Mouse (Mus musculus) heart, embryonic 11.5 days (tissue): ENCODE measurements at regions not wholly inside any gene's neighbourhood (a gene's known extent, or its start where the extent isn't known, plus 50 kb on each side); places are given as distances from the start of the nearest gene placed in this dataset.

ENCODE experiments used
- ATAC-seq: fragments of 200-750 bp; cut with Nextera tagmentation; replicated peaks from 2 replicates; pipeline ENCODE4 v1.8.0; 2017; ENCODE audit warnings: moderate library complexity; ENCODE audit not compliant: insufficient number of reproducible peaks, low FRiP score, low TSS enrichment
- H3K27ac ChIP-seq: fragments of 300-500 bp; sonication (generic); 2 replicates; pipeline ENCODE4 v1.5.1; 2014; ENCODE audit warnings: mild to moderate bottlenecking, low read depth, low read length
- H3K27me3 ChIP-seq: fragments of 300-500 bp; sonication (generic); 2 replicates; pipeline ENCODE4 v1.6.1; 2014; ENCODE audit warnings: mild to moderate bottlenecking, low read length, mixed read lengths; ENCODE audit not compliant: control insufficient read depth, insufficient read depth
- H3K36me3 ChIP-seq: fragments of 300-500 bp; sonication (generic); 2 replicates; pipeline ENCODE4 v1.6.1; 2014; ENCODE audit warnings: mild to moderate bottlenecking, low read length, moderate library complexity, mixed read lengths; ENCODE audit not compliant: control insufficient read depth, insufficient read depth
- H3K4me1 ChIP-seq: fragments of 300-500 bp; sonication (generic); 2 replicates; pipeline ENCODE4 v1.6.1; 2014; ENCODE audit warnings: low read length; ENCODE audit not compliant: control insufficient read depth, insufficient read depth
- H3K4me2 ChIP-seq: fragments of 300-500 bp; sonication (generic); 2 replicates; pipeline ENCODE4 v1.6.1; 2014; ENCODE audit warnings: mild to moderate bottlenecking, moderate library complexity
- H3K4me3 ChIP-seq: fragments of 300-500 bp; sonication (generic); 2 replicates; pipeline ENCODE4 v1.5.1; 2014; ENCODE audit warnings: low read depth, low read length
- H3K9ac ChIP-seq: fragments of 300-500 bp; sonication (generic); 2 replicates; pipeline ENCODE4 v1.6.1; 2014; ENCODE audit warnings: mild to moderate bottlenecking, low read depth, low read length, moderate library complexity
- H3K9me3 ChIP-seq: fragments of 300-500 bp; sonication (generic); replicated peaks from 2 replicates; pipeline ENCODE4 v1.6.1; 2016; ENCODE audit warnings: low read length; ENCODE audit not compliant: control insufficient read depth
- WGBS: fragments of 180-500 bp; shearing (Covaris S2); extraction: QIAGEN DNeasy Blood & Tissue Kit; methylation state at CpG from one replicate; pipeline ENCODE4 v1.1.7; 2014; ENCODE audit not compliant: insufficient replicate concordance; 5-methylcytosine and 5-hydroxymethylcytosine counted together

DNA sequence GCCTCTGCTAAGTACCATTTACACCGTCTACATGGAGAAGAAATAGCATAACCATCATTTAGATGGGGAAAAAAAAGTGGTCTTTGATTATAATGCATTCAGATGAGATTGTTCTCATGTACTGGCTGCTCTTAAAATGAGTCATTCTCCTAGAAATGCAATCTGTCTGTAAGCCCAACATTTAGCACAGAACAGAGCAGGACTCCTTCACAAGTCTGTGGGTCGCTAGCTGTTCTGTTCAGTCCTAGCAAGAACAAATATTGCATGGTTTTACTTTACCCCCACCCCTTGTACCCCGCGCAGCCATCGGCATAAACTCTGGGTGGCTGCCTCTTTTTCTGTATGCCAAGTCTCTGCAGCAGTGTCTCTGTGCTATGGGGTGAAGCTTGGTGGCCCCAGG lies 685.4 kb downstream of the Tmem132b start:
- H3K27me3 ChIP-seq = no peaks in the 10 kb centered on the region

GRCm38 (mm10) chr5:126217746-126218145 lies 686.2 kb downstream of the Tmem132b start:
- H3K9ac ChIP-seq = no peak overlapping the region
- H3K27ac ChIP-seq = no peak overlapping the region
- H3K9me3 ChIP-seq = no peaks in the 10 kb centered on the region
- no peak overlapping the region for H3K4me2 ChIP-seq
- no peaks in the 10 kb centered on the region for H3K36me3 ChIP-seq
- H3K4me3 ChIP-seq = no peak overlapping the region
- no peak for ATAC-seq
- H3K4me1 ChIP-seq = no peaks in the 10 kb centered on the region
- no peaks in the 10 kb centered on the region for H3K27me3 ChIP-seq
- WGBS = 65% methylated on average over 1 of the region's 1 CpGs

More for the DNA sequence above, 685.4 kb downstream of the Tmem132b start:
- Histone ChIP-seq H3K9ac (no peak overlapping the region), H3K9me3 (no peaks in the 10 kb centered on the region), H3K4me3 (no peak overlapping the region), H3K27ac (no peak overlapping the region), H3K36me3 (no peaks in the 10 kb centered on the region), H3K4me2 (no peak overlapping the region), H3K4me1 (no peaks in the 10 kb centered on the region)
- ATAC-seq = no peak
- WGBS = 81% methylated on average over 5 of the region's 5 CpGs

DNA sequence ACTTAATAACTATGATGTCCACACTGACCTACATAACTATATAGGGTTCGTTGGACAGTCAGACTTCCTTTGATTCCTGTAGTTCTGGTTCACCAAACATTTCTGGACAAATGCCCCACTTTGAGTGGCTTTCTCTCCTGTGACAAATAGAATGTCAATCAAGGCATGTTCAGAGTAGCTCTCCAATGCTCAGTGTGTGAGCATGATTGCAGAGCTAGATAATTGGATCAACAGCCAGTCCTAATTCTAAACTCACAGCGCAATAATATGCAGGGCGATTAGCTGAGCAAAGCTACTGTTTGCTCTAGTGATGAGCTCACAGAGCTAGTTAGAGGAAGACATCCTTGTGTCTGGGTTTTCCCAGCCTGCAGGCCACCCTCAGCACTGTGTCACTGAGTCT lies 692.1 kb downstream of the Tmem132b start:
- no peaks in the 10 kb centered on the region for H3K27me3 ChIP-seq
- WGBS = 84% methylated on average over 3 of the region's 3 CpGs
- no peaks in the 10 kb centered on the region for H3K36me3 ChIP-seq
- H3K9ac ChIP-seq = no peak overlapping the region
- H3K4me1 ChIP-seq = no peaks in the 10 kb centered on the region
- no peak overlapping the region for H3K4me3 ChIP-seq
- no peak for ATAC-seq
- H3K4me2 ChIP-seq = no peak overlapping the region
- H3K27ac ChIP-seq = no peak overlapping the region
- no peaks in the 10 kb centered on the region for H3K9me3 ChIP-seq

DNA sequence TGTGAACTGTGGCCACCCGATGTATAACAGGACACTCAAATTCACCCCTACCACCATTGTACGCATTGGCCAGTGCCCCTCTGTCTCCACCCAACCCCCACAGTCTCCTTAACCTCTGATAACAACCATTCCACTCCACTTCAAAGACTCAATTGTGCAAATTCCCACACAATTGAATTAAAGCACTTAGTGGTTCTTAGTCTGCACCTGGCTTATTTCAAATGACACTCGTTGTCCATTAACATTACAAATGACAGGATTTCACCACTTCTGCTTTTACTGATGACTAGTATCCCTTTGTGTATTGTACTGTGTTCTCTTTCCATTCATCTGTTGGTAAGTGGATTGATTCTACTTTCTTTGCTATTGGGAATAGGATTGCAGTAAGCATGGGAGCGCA lies 699.2 kb downstream of the Tmem132b start:
- Histone ChIP-seq H3K36me3 (no peaks in the 10 kb centered on the region), H3K27me3 (no peaks in the 10 kb centered on the region), H3K9ac (no peak overlapping the region), H3K9me3 (no peaks in the 10 kb centered on the region), H3K27ac (no peak overlapping the region), H3K4me2 (no peak overlapping the region), H3K4me3 (no peak overlapping the region), H3K4me1 (no peaks in the 10 kb centered on the region)
- ATAC-seq = no peak
- 55% methylated on average over 4 of the region's 4 CpGs for WGBS

GRCm38 (mm10) chr5:126238071-126238470 lies 706.5 kb downstream of the Tmem132b start:
- H3K4me1 ChIP-seq = no peaks in the 10 kb centered on the region
- H3K27me3 ChIP-seq = no peaks in the 10 kb centered on the region
- 57% methylated on average over 3 of the region's 3 CpGs for WGBS
- no peaks in the 10 kb centered on the region for H3K9me3 ChIP-seq
- H3K4me2 ChIP-seq = no peak overlapping the region
- H3K4me3 ChIP-seq = no peak overlapping the region
- no peak for ATAC-seq
- H3K9ac ChIP-seq = no peak overlapping the region
- no peak overlapping the region for H3K27ac ChIP-seq
- H3K36me3 ChIP-seq = no peaks in the 10 kb centered on the region

DNA sequence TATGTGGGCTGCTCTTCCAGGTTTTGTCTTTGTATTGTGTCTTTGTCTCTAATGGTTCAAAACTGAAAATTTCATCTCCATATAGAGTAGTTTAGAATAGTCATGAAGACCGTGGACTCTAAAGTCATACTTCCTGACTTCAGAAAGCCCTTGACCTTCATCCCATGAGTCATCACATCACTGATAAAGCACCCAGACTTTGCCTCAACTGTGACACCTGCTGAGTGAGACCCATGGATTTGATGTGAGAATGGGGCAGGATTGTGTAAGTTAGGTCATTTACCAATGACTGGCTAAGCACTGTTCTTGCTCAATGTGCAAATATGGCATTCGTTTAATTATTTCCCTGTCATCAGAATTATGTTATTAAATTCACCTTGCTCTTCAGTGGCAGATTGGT lies 714.2 kb downstream of the Tmem132b start:
- Histone ChIP-seq H3K36me3 (no peaks in the 10 kb centered on the region), H3K27ac (no peak overlapping the region), H3K4me3 (no peak overlapping the region), H3K9me3 (no peaks in the 10 kb centered on the region), H3K4me1 (0 out of 2 replicates have a peak, but pooled peaks cover 4% of the 10 kb centered on the region), H3K27me3 (no peaks in the 10 kb centered on the region), H3K9ac (no peak overlapping the region), H3K4me2 (no peak overlapping the region)
- no peak for ATAC-seq
- 73% methylated on average over 2 of the region's 2 CpGs for WGBS

DNA sequence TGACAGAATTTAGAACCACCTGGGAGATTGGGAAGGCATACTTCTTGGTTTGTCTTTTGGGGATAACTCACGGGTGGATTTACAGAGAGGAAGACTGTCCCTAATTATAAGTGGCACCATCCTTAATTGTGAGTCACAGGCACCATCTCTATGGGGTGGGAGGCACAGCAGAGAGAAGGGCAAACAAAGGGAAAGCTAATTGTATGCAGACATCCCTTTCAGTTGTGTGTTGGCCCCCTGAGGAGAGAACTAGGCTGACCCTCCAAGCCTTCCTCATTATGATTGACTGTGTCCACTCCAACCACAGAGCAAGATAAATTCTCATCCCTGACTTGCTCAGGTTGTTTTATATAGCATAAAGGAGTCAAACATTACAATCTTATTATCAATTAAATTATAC lies 718.8 kb downstream of the Tmem132b start:
- Histone ChIP-seq H3K4me2 (no peak overlapping the region), H3K27me3 (no peaks in the 10 kb centered on the region), H3K36me3 (no peaks in the 10 kb centered on the region), H3K9ac (no peak overlapping the region), H3K4me3 (no peak overlapping the region), H3K9me3 (no peaks in the 10 kb centered on the region), H3K4me1 (0 out of 2 replicates have a peak, but pooled peaks cover 4% of the 10 kb centered on the region), H3K27ac (no peak overlapping the region)
- 57% methylated on average over 1 of the region's 1 CpGs for WGBS
- ATAC-seq = no peak

- no peaks in the 10 kb centered on the region for H3K36me3 ChIP-seq
- H3K4me3 ChIP-seq = no peak overlapping the region
- no peak for ATAC-seq
- 68% methylated on average over 1 of the region's 1 CpGs for WGBS
- no peaks in the 10 kb centered on the region for H3K27me3 ChIP-seq
- no peaks in the 10 kb centered on the region for H3K4me1 ChIP-seq
- no peak overlapping the region for H3K27ac ChIP-seq
- no peak overlapping the region for H3K9ac ChIP-seq
- no peak overlapping the region for H3K4me2 ChIP-seq
- no peaks in the 10 kb centered on the region for H3K9me3 ChIP-seq
Measured at GRCm38 (mm10) chr5:126254661-126255060, 723.1 kb downstream of the Tmem132b start.

DNA sequence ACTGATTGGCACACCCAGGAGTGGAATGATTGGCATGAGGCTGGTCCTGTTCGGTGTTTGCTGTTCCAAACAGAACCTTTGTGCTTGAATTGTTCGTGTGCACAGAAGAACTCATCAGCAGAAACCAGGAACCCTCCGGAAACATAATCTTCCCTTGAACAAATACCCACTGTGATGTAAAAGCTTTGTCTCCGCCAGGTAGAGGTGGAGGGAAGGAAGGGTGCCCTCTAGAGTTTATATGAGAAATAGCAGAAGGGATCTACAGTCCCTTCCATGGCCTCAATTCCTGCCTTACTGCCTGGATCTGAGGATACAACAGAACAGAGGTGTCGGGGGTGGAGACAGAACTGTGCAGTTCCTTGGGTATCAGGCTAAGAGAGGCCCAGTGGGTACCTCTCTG lies 726.3 kb downstream of the Tmem132b start:
- no peaks in the 10 kb centered on the region for H3K4me1 ChIP-seq
- no peak overlapping the region for H3K4me2 ChIP-seq
- H3K9me3 ChIP-seq = no peaks in the 10 kb centered on the region
- no peak overlapping the region for H3K27ac ChIP-seq
- no peaks in the 10 kb centered on the region for H3K36me3 ChIP-seq
- WGBS = 68% methylated on average over 5 of the region's 5 CpGs
- no peak for ATAC-seq
- H3K27me3 ChIP-seq = no peaks in the 10 kb centered on the region
- H3K9ac ChIP-seq = no peak overlapping the region
- no peak overlapping the region for H3K4me3 ChIP-seq
